Mouse (Mus musculus) stomach, embryonic 14.5 days (tissue): ENCODE data around the gene Smarca5. TPM values are rescaled to one million over a fixed set of nuclear protein-coding genes. Genes with fewer than 3 reads are reported as not detected.
"Not testable (repeated sequence)": the region's sequence is repeated elsewhere in the genome, so short reads cannot be mapped to it uniquely, and the experiment has no call there.

Source experiments
- ATAC-seq: fragments of 200-750 bp; cut with Nextera tagmentation; 2 replicates; pipeline ENCODE4 v1.8.0; 2017; ENCODE audit warnings: low read depth, moderate TSS enrichment; ENCODE audit not compliant: insufficient number of reproducible peaks, insufficient read depth, low FRiP score
- H3K27ac ChIP-seq: fragments of 300-500 bp; sonication (generic); 2 replicates; pipeline ENCODE4 v1.5.1; 2014; ENCODE audit warnings: mild to moderate bottlenecking, low read length, moderate library complexity, mixed read lengths
- H3K27me3 ChIP-seq: fragments of 300-500 bp; sonication (generic); 2 replicates; pipeline ENCODE4 v1.6.1; 2014; ENCODE audit warnings: low read length, control low read depth, mixed read lengths; ENCODE audit not compliant: control insufficient read depth, insufficient read depth
- H3K36me3 ChIP-seq: fragments of 300-500 bp; sonication (generic); 2 replicates; pipeline ENCODE4 v1.6.1; 2014; ENCODE audit warnings: mild to moderate bottlenecking, control low read depth, low read length, moderate library complexity, mixed read lengths; ENCODE audit not compliant: control insufficient read depth, insufficient read depth
- H3K4me1 ChIP-seq: fragments of 300-500 bp; sonication (generic); 2 replicates; pipeline ENCODE4 v1.6.1; 2014; ENCODE audit warnings: low read length, control low read depth, mixed read lengths; ENCODE audit not compliant: control insufficient read depth, insufficient read depth
- H3K4me2 ChIP-seq: fragments of 300-500 bp; sonication (generic); replicated peaks from 2 replicates; pipeline ENCODE4 v1.6.1; 2014; ENCODE audit warnings: low read depth, low read length, control low read depth
- H3K4me3 ChIP-seq: fragments of 300-500 bp; sonication (generic); 2 replicates; pipeline ENCODE4 v1.5.1; 2014; ENCODE audit warnings: low read depth, low read length, control low read depth
- H3K9ac ChIP-seq: fragments of 300-500 bp; sonication (generic); replicated peaks from 2 replicates; pipeline ENCODE4 v1.6.1; 2014; ENCODE audit warnings: low read depth, mild to moderate bottlenecking, control low read depth, low read length, moderate library complexity, mixed read lengths
- H3K9me3 ChIP-seq: fragments of 300-500 bp; sonication (generic); 2 replicates; pipeline ENCODE4 v1.6.1; 2016; ENCODE audit warnings: low read depth, low read length, control low read depth; ENCODE audit not compliant: control insufficient read depth
- WGBS: fragments of 180-500 bp; shearing (Covaris S2); extraction: QIAGEN DNeasy Blood & Tissue Kit; methylation state at CpG from one replicate; pipeline ENCODE4 v1.1.7; 2014; 5-methylcytosine and 5-hydroxymethylcytosine counted together
- polyA plus RNA-seq: library from polyadenylated mRNA; unstranded; fragments of >200 nt; fragmentation: Nextera tagmentation; extraction: Ambion mirVana; gene quantifications from 2 replicates; pipeline ENCODE4 v1.2.1, GENCODE M21; 2014

Smarca5 gene
- 70.7 and 84.1 TPM in 2 replicates for polyA plus RNA-seq

DNA sequence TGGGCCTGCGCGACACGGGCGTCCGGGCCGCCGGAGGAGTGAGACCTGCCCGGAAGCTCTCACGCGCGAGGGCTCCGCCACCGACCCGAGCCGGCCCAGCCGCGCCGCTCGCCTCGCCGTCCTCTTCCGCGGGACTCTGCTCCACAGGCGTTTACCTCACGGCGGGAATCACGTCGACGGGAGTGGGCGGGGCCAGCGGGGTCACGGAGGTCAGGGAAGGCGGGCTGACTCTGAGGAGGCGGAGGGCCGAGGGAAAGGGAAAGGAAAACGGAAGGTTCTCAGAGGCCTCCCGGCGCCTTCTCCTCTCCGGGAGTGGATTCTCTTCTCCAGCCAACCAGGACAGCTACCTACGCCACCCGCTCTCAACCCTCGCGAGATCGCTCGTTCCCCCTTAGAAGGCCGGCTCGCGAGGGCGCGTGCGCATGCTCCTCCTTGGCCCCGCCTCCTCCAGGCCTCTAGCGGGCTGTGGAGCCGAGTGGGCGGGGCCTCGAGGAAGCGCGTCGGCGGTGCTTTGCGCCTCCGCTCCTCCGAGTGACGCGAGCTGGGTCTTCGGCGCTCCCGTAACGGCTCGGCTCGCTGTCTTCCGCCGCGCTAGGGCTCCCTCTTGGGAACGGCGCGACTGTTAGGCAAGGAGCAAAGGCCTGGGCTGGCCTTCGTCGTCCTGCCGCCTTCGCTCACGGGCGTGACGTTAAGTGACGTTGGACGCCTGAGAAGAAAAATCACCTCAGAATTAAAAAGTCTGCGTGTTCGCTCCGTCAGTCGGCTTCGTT, at the start of gene Smarca5:
Smarca5 (minus strand) TSS at position 343 of the 770 bp plus-strand sequence.
- H3K9ac ChIP-seq, result peak within 1 kb of the TSS; percentile 85
- H3K9me3 ChIP-seq, H3K4me1 ChIP-seq, H3K27me3 ChIP-seq, H3K36me3 ChIP-seq: not testable (repeated sequence)
- 2% methylated on average over 71 of the region's 91 CpGs for WGBS
- peak; percentile 96 for ATAC-seq
- peak within 1 kb of the TSS; percentile 94 for H3K4me3 ChIP-seq
- peak within 1 kb of the TSS; percentile 98 for H3K27ac ChIP-seq
- peak within 1 kb of the TSS; percentile 90 for H3K4me2 ChIP-seq

DNA sequence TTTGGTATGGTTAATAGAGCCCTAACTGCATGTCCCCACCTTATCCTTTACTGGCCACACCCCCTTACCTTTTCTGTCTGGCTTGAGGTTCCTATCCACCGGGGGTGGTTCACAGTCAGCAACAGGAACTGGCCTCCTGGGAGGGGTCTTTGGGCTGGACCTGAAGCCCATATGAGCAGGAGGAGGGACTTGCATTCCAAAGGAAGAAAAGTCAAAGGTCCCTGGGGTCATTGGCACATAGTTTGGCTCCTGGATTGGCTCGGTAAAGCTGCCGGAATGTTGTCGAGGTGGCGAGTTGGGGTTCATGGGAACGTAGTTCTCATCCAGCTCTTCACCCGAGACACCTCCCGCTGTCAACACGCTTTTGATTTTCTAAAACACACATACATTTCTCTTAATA, 45.3 kb upstream of the Smarca5 start:
- peaks cover 32% of the 10 kb centered on the region for H3K36me3 ChIP-seq
- H3K4me3 ChIP-seq, result no peak overlapping the region
- no peaks in the 10 kb centered on the region for H3K27me3 ChIP-seq
- peaks cover 6% of the 10 kb centered on the region; the same call in 1 of the 2 replicates for H3K4me1 ChIP-seq
- no peak for ATAC-seq
- no peak overlapping the region for H3K27ac ChIP-seq
- no peaks in the 10 kb centered on the region for H3K9me3 ChIP-seq
- WGBS, result 89% methylated on average over 9 of the region's 9 CpGs
- no peak overlapping the region for H3K9ac ChIP-seq
- H3K4me2 ChIP-seq, result no peak overlapping the region

- Histone ChIP-seq H3K9ac (no peak overlapping the region), H3K4me2 (no peak overlapping the region), H3K36me3 (peaks cover 28% of the 10 kb centered on the region), H3K4me1 (peaks cover 6% of the 10 kb centered on the region; the same call in 1 of the 2 replicates), H3K9me3 (no peaks in the 10 kb centered on the region), H3K4me3 (no peak overlapping the region), H3K27ac (no peak overlapping the region), H3K27me3 (no peaks in the 10 kb centered on the region)
- WGBS, result 91% methylated on average over 4 of the region's 4 CpGs
- no peak for ATAC-seq
These were observed 44.0 kb upstream of the Smarca5 start for GRCm38 (mm10) chr8:80783271-80783670.

GRCm38 (mm10) chr8:80781338-80781737, 42.0 kb upstream of the Smarca5 start:
- peak; percentile 54; the same call in 1 of the 2 replicates for ATAC-seq
- Histone ChIP-seq H3K27me3 (no peaks in the 10 kb centered on the region), H3K4me1 (peaks cover 6% of the 10 kb centered on the region; the same call in 1 of the 2 replicates), H3K9me3 (no peaks in the 10 kb centered on the region), H3K36me3 (peaks cover 36% of the 10 kb centered on the region), H3K4me3 (no peak overlapping the region), H3K9ac (no peak overlapping the region), H3K4me2 (no peak overlapping the region), H3K27ac (peak overlapping the region; percentile 23; the same call in 1 of the 2 replicates)
- WGBS, result 31% methylated on average over 10 of the region's 10 CpGs

GRCm38 (mm10) chr8:80780271-80780670, 41.0 kb upstream of the Smarca5 start:
- Histone ChIP-seq H3K4me1 (peaks cover 6% of the 10 kb centered on the region; the same call in 1 of the 2 replicates), H3K9me3 (no peaks in the 10 kb centered on the region), H3K4me2 (no peak overlapping the region), H3K4me3 (no peak overlapping the region), H3K9ac (no peak overlapping the region), H3K27ac (no peak overlapping the region), H3K36me3 (peaks cover 36% of the 10 kb centered on the region), H3K27me3 (no peaks in the 10 kb centered on the region)
- WGBS, result 78% methylated on average over 4 of the region's 4 CpGs
- no peak for ATAC-seq

DNA sequence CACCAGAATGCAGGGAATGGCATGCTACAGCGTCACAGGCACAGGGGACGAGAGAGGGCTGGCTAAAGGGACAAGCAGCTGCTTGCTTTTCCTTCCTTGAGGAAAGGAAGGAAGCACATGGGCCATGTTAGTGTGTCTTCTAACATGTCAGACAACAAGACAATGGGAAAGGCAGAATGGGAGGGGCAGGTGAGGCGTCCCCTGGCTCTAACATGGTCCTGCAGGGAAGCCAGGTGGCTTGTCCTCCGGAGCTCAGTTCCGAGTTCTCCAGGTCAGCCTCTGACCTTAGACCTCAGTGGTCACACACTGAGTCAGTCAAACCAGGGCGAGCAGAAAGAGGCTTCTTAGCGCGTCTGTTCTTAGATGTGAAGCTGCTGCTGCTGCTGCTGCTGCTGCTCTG, 37.1 kb upstream of the Smarca5 start:
- peaks cover 5% of the 10 kb centered on the region; the same call in 1 of the 2 replicates for H3K4me1 ChIP-seq
- H3K27me3 ChIP-seq, result no peaks in the 10 kb centered on the region
- H3K4me2 ChIP-seq, result no peak overlapping the region
- 74% methylated on average over 8 of the region's 8 CpGs for WGBS
- no peak for ATAC-seq
- H3K9ac ChIP-seq, result no peak overlapping the region
- H3K4me3 ChIP-seq, result no peak overlapping the region
- no peak overlapping the region for H3K27ac ChIP-seq
- H3K9me3 ChIP-seq, result no peaks in the 10 kb centered on the region
- peaks cover 39% of the 10 kb centered on the region for H3K36me3 ChIP-seq

- H3K9me3 ChIP-seq, result no peaks in the 10 kb centered on the region
- H3K4me3 ChIP-seq, result no peak overlapping the region
- no peak overlapping the region for H3K27ac ChIP-seq
- H3K36me3 ChIP-seq, result peaks cover 46% of the 10 kb centered on the region
- ATAC-seq, result no peak
- H3K4me2 ChIP-seq, result no peak overlapping the region
- H3K4me1 ChIP-seq, result no peaks in the 10 kb centered on the region
- WGBS, result 86% methylated on average over 4 of the region's 4 CpGs
- no peaks in the 10 kb centered on the region for H3K27me3 ChIP-seq
- no peak overlapping the region for H3K9ac ChIP-seq
These were observed 33.6 kb upstream of the Smarca5 start for GRCm38 (mm10) chr8:80772732-80773460.

DNA sequence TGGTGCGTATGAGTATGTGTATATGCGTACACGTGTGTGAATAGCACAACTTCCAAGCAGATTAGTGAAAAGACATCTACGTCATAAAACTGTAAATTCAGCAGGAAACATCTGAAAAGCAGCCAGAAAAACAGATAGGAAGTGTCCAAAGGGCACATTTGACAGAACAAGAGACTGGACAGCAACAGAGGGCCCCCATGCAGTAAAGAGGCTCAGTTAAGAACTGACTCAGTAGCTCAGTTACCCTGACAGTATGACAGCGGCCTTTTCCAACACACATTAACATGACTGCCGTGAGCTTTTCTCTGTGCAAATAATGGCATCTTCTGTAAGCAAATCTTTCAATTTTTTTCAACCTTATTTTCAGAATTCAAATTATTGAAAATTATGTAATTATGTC, 29.2 kb upstream of the Smarca5 start:
- no peaks in the 10 kb centered on the region for H3K9me3 ChIP-seq
- no peak overlapping the region for H3K27ac ChIP-seq
- H3K36me3 ChIP-seq, result peaks cover 46% of the 10 kb centered on the region
- ATAC-seq, result no peak
- no peak overlapping the region for H3K9ac ChIP-seq
- WGBS, result 95% methylated on average over 6 of the region's 6 CpGs
- H3K4me3 ChIP-seq, result no peak overlapping the region
- H3K4me2 ChIP-seq, result no peak overlapping the region
- H3K4me1 ChIP-seq, result no peaks in the 10 kb centered on the region
- H3K27me3 ChIP-seq, result no peaks in the 10 kb centered on the region
